Mouse (Mus musculus): ENCODE measurements around the gene Sun1. TPM values are rescaled to one million over a fixed set of nuclear protein-coding genes. Genes with fewer than 3 reads are reported as not detected.
A peak's percentile ranks its signal among the peaks of the same experiment; 100 is the strongest.

Sun1 gene
- polyA plus RNA-seq, 1 experiment: 65.3 TPM

DNA sequence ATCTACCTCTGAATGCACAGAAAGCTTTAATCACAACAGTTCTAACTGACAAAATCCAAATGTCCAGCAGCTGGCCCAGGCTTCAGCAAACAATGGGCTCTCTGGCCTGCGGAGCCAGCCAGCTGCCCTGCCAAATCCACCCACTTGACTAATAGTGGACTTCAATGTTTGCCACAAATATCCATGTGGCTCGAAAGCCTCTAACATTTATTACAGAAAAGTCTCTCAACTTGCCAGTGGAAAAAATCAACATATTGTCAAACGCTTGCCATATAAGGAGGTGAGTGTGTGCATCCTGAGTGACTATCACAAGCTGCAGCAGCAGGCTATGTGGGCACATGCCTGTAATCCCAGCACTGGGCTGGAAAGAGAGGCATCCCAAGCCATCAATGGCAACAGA, 1.7 kb upstream of the Sun1 start:
- H3K4me1 ChIP-seq (ENCODE audit: control insufficient read depth, insufficient read depth, low read length): peaks cover 9% of the 10 kb centered on the region
- no peak overlapping the region for H3K4me3 ChIP-seq (replicated peaks; ENCODE audit: insufficient read depth, low read depth, low read length)
- TF ChIP-seq POLR2A (IDR thresholded peaks at IDR 0.05; ENCODE audit: borderline replicate concordance, insufficient read depth, low read length): no peak
- no peak for TF ChIP-seq CTCF (IDR thresholded peaks at IDR 0.05; ENCODE audit: borderline replicate concordance, insufficient read depth, low read depth, low read length)
- no peak for DNase-seq
- no peaks in the 10 kb centered on the region for H3K27me3 ChIP-seq (ENCODE audit: control insufficient read depth, insufficient read depth, low read length)
- WGBS: 89% methylated on average over 3 of the region's 3 CpGs
- H3K27ac ChIP-seq (ENCODE audit: insufficient read depth, low read length): no peak overlapping the region

GRCm38 (mm10) chr5:139199636-139199994, 822 bp upstream of the Sun1 start:
- Histone ChIP-seq H3K27ac (ENCODE audit: insufficient read depth, low read length) (no peak overlapping the region), H3K4me3 (replicated peaks; ENCODE audit: insufficient read depth, low read depth, low read length) (peak overlapping the region; percentile 81), H3K4me1 (ENCODE audit: control insufficient read depth, insufficient read depth, low read length) (peaks cover 9% of the 10 kb centered on the region), H3K27me3 (ENCODE audit: control insufficient read depth, insufficient read depth, low read length) (no peaks in the 10 kb centered on the region)
- no peak for DNase-seq
- TF ChIP-seq POLR2A (IDR thresholded peaks at IDR 0.05; ENCODE audit: borderline replicate concordance, insufficient read depth, low read length): no peak
- TF ChIP-seq CTCF (IDR thresholded peaks at IDR 0.05; ENCODE audit: borderline replicate concordance, insufficient read depth, low read depth, low read length): no peak
- WGBS: 43% methylated on average over 2 of the region's 2 CpGs

DNA sequence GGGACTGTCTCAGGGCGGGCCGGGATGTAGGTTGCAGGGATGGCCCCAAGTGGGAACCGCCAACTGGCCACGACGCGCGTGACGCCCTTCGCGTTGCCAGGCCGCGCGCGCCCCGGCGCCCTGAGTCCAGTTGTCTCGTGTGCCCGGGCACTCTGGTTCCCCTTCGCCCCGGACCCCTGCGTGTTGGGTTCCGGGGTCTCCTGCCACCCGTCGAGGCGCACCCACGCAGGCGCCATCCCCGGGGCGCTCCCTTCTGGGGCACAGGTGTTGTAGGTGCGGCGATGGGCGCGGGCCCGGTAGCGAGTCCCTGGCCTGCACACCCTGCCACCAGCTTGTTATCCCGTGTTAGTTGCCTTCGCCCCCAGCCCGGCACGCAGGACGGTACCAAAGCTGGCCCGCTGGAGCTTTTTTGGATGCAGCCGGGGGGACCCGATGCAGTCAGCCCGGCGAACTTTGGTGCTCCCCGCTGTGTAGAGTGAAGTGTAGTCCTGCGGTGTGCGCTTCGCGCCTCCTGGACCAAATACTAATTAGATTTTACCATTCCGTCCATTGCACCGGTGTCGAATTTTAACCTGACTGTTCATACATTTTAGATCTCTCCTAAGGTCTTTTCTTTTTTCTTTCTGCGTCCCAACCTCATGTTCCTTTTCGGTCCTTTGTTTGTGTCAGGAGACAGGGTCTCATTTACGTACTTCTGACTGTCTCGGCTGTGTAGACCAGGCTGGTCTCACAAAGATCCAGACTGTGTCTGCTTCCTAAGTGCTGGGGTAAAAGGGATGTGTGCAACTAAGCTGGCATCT, 533 bp downstream of the Sun1 start:
- TF ChIP-seq POLR2A (IDR thresholded peaks at IDR 0.05; ENCODE audit: borderline replicate concordance, insufficient read depth, low read length) (no peak), CTCF (IDR thresholded peaks at IDR 0.05; ENCODE audit: borderline replicate concordance, insufficient read depth, low read depth, low read length) (no peak)
- peak overlapping the region; percentile 39 for H3K27ac ChIP-seq (ENCODE audit: insufficient read depth, low read length)
- DNase-seq: no peak
- WGBS: 1% methylated on average over 55 of the region's 57 CpGs
- H3K4me1 ChIP-seq (ENCODE audit: control insufficient read depth, insufficient read depth, low read length): peaks cover 9% of the 10 kb centered on the region
- H3K4me3 ChIP-seq (replicated peaks; ENCODE audit: insufficient read depth, low read depth, low read length): peak overlapping the region; percentile 64
- no peaks in the 10 kb centered on the region for H3K27me3 ChIP-seq (ENCODE audit: control insufficient read depth, insufficient read depth, low read length)

GRCm38 (mm10) chr5:139202127-139202526, 1.7 kb downstream of the Sun1 start:
- no peak for DNase-seq
- 72% methylated on average over 11 of the region's 11 CpGs for WGBS

DNA sequence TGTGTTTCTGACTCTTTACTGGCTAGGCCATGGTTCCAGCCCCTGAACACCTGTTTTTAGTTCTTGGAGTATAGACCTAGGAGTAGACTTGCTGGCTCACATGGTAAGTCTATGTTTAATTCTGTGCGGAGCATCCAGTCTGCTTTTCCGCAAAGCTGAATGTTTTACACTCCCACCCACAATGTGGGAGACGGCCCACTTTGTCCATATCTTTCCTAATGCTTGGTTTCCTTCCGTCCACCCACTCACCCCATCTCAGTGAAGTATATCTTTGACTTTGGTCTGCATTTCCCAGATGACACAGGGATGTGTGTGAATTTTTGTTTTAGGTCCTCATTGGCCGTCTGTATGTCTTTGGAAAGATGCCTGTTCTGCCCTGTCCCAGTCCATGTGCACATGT, 2.9 kb downstream of the Sun1 start:
- no peak for DNase-seq
- Histone ChIP-seq H3K27me3 (ENCODE audit: control insufficient read depth, insufficient read depth, low read length) (no peaks in the 10 kb centered on the region), H3K27ac (ENCODE audit: insufficient read depth, low read length) (no peak overlapping the region), H3K4me3 (replicated peaks; ENCODE audit: insufficient read depth, low read depth, low read length) (no peak overlapping the region), H3K4me1 (ENCODE audit: control insufficient read depth, insufficient read depth, low read length) (peaks cover 13% of the 10 kb centered on the region)
- 78% methylated on average over 5 of the region's 5 CpGs for WGBS
- no peak for TF ChIP-seq POLR2A (IDR thresholded peaks at IDR 0.05; ENCODE audit: borderline replicate concordance, insufficient read depth, low read length)
- TF ChIP-seq CTCF (IDR thresholded peaks at IDR 0.05; ENCODE audit: borderline replicate concordance, insufficient read depth, low read depth, low read length): no peak

More at GRCm38 (mm10) chr5:139202127-139202526, 1.7 kb downstream of the Sun1 start:
- Histone ChIP-seq H3K4me3 (replicated peaks; ENCODE audit: insufficient read depth, low read depth, low read length) (no peak overlapping the region), H3K27ac (ENCODE audit: insufficient read depth, low read length) (no peak overlapping the region), H3K4me1 (ENCODE audit: control insufficient read depth, insufficient read depth, low read length) (peaks cover 9% of the 10 kb centered on the region), H3K27me3 (ENCODE audit: control insufficient read depth, insufficient read depth, low read length) (no peaks in the 10 kb centered on the region)
- TF ChIP-seq POLR2A (IDR thresholded peaks at IDR 0.05; ENCODE audit: borderline replicate concordance, insufficient read depth, low read length) (no peak), CTCF (IDR thresholded peaks at IDR 0.05; ENCODE audit: borderline replicate concordance, insufficient read depth, low read depth, low read length) (no peak)

- no peaks in the 10 kb centered on the region for H3K27me3 ChIP-seq (ENCODE audit: control insufficient read depth, insufficient read depth, low read length)
- 36% methylated on average over 4 of the region's 4 CpGs for WGBS
- H3K4me3 ChIP-seq (replicated peaks; ENCODE audit: insufficient read depth, low read depth, low read length): no peak overlapping the region
- H3K4me1 ChIP-seq (ENCODE audit: control insufficient read depth, insufficient read depth, low read length): peaks cover 27% of the 10 kb centered on the region
- DNase-seq: no peak
- no peak overlapping the region for H3K27ac ChIP-seq (ENCODE audit: insufficient read depth, low read length)
- TF ChIP-seq POLR2A (IDR thresholded peaks at IDR 0.05; ENCODE audit: borderline replicate concordance, insufficient read depth, low read length): no peak
- no peak for TF ChIP-seq CTCF (IDR thresholded peaks at IDR 0.05; ENCODE audit: borderline replicate concordance, insufficient read depth, low read depth, low read length)
These were observed 5.6 kb downstream of the Sun1 start for GRCm38 (mm10) chr5:139206081-139206480.

- peaks cover 25% of the 10 kb centered on the region for H3K4me1 ChIP-seq (ENCODE audit: control insufficient read depth, insufficient read depth, low read length)
- H3K27me3 ChIP-seq (ENCODE audit: control insufficient read depth, insufficient read depth, low read length): no peaks in the 10 kb centered on the region
- no peak for DNase-seq
- TF ChIP-seq CTCF (IDR thresholded peaks at IDR 0.05; ENCODE audit: borderline replicate concordance, insufficient read depth, low read depth, low read length) (no peak), POLR2A (IDR thresholded peaks at IDR 0.05; ENCODE audit: borderline replicate concordance, insufficient read depth, low read length) (no peak)
- no peak overlapping the region for H3K4me3 ChIP-seq (replicated peaks; ENCODE audit: insufficient read depth, low read depth, low read length)
- no peak overlapping the region for H3K27ac ChIP-seq (ENCODE audit: insufficient read depth, low read length)
- 74% methylated on average over 7 of the region's 7 CpGs for WGBS
These were observed 6.1 kb downstream of the Sun1 start for GRCm38 (mm10) chr5:139206525-139206924.

- Histone ChIP-seq H3K27ac (ENCODE audit: insufficient read depth, low read length) (no peak overlapping the region), H3K27me3 (ENCODE audit: control insufficient read depth, insufficient read depth, low read length) (no peaks in the 10 kb centered on the region), H3K4me1 (ENCODE audit: control insufficient read depth, insufficient read depth, low read length) (peaks cover 19% of the 10 kb centered on the region), H3K4me3 (replicated peaks; ENCODE audit: insufficient read depth, low read depth, low read length) (no peak overlapping the region)
- TF ChIP-seq CTCF (IDR thresholded peaks at IDR 0.05; ENCODE audit: borderline replicate concordance, insufficient read depth, low read depth, low read length): no peak
- no peak for TF ChIP-seq POLR2A (IDR thresholded peaks at IDR 0.05; ENCODE audit: borderline replicate concordance, insufficient read depth, low read length)
- no peak for DNase-seq
These were observed 7.7 kb downstream of the Sun1 start for GRCm38 (mm10) chr5:139208183-139208582.

Data from cerebellum, adult 2 months (tissue).